Mouse (Mus musculus): ENCODE data around the gene Acox3.

Acox3 gene

DNA sequence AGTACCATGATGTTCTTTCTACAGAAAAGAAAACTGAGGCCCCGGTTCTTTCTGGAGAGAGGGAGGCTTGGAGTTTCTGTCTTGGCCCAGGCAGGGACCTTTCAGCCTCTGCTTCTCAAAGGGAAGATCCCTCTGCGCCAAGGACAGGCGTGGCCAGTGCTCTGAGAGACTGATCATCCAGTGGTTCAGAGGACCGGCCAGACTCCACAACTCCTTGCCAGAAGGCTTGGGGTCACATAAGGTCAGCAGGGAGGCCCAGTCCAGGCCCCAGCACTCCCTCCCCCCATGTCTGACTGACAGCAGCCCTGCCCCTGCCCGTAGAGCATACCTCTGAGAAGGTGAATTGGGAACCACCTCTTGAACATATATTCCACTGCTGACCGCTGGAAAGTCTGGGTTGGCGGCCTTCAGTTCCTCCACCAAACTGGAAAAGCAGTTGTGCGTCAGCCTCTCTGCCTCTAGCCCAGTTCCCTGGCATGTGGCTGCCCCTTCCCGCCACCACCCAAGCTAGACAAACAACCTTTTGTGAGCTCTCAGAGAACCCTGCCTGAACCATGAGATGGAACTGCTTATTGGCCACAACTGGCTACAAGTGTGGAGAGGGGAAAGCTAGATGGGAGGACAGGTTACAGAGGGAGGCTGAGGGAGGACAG is 71.0 kb downstream of the Acox3 start:
- WGBS = 80% methylated on average over 9 of the region's 9 CpGs

DNA sequence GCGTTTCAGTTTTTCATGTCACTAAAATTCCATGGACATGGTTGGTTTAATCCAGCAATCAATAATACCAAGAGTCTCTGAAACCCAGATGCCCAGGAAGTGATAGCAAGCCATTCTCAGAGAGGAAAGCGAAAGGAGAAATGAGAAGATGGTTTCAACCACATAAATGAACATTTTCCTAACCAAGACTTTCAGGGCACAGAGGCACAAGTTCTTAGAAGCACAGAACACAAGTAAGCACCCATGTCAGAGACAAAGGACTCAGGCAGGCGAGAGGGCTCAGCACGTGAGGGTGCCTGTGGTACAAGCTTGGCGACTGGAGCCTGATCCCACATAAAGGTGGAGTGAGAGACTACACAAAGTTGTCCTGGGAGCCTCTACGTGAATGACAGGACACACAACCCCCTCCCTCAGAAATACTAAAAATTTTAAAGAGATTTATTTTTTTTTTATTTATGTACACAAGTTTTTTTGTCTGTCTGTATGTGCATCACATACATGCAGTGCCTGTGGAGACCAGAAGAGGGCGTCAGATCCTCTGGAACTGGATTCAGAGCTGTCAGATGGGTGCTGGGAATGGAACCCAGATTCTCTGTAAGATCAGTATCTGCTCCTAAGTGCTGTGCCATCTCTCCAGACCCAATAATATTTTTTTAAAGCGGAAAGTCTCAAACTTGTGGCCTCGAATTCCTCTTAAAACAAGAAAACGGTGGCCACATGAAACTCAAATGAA is 73.1 kb downstream of the Acox3 start:
- WGBS = 91% methylated on average over 10 of the region's 10 CpGs

DNA sequence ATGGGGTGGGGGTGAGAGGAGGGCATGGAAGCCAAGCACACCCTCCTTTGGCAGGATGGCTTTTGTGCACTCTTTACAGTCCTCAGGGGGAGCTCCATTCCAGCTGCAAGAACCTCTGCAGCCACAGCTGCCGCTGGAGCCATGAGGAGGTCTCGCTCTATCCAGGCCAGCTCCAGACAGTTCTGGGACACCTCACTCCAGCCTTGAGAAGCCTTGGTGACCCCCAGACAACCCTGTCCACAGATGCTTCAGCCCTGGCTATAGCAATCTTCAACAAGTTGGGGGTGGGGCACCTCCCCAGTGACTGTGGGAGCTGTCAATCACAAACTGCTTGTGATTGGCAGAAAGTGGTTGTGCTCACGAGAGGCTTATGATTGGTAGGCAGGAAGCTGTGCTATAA is 76.7 kb downstream of the Acox3 start:
- WGBS = 66% methylated on average over 3 of the region's 3 CpGs

DNA sequence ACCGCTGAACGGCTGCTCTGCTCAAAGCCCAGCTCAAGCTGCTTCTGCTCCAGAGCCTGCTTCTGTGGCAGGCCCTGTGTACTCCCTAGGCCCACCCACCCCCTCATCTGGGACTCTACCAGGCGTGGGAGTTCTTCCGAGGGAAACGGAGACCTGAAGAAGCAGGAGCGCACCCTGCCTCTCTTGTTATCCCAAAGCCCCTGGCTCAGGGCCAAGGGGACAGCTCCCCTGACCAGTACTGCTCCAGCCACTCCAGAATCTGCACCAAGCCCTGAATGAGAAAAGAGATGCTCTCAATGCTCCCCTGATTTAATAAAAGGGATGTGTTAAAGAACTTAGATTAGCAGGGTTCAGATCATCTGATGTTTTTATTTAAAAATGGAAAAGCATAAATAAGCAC is 78.4 kb downstream of the Acox3 start:
- 67% methylated on average over 6 of the region's 6 CpGs for WGBS

- 71% methylated on average over 9 of the region's 9 CpGs for WGBS
These were observed 79.2 kb downstream of the Acox3 start for GRCm38 (mm10) chr5:35662021-35662545.
